24 mouse cellular contexts compared by ENCODE assay signal in the genomic region with DNA sequence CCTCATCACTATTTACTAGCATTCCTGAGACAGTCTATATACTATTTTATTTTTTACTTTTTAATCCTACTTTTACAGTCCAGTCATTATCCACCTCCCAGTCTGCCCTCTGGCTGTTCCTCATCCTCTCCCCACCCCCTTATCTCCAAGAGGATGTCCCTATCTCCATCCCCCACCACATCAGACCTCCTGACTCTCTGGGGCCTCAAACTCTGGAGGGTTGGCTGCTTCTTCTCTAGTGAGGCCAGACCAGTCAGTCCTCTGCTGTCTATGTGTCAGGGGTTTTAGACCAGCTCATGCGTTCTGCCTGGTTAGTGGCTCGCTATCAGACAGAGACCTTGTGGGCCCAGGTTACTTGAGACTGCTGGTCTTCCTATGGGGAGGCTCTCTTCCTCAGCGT.
DNase-seq lines count a peak whose midpoint lies in the region; ATAC-seq lines count a peak whose summit lies in the region.
"Had no signal": no experiment of that assay in that cellular context is flagged by ENCODE, and none has a peak within 500 bp of the region (broad histone marks: within the 10 kb centered on the region; RNA-seq: fewer than 3 reads in every experiment).

No protein-coding gene starts in this region.

- H3K4me1 ChIP-seq in kidney, embryonic 14.5 days (ENCODE audit: control insufficient read depth, insufficient read depth, low read length), result no peaks in the 10 kb centered on the region
- 0 out of 2 replicates have a peak, but pooled peaks cover 5% of the 10 kb centered on the region for H3K4me1 ChIP-seq in kidney, embryonic 16.5 days (ENCODE audit: insufficient read depth, low read length)
- no peaks in the 10 kb centered on the region for H3K4me1 ChIP-seq in hindbrain, embryonic 10.5 days (replicated peaks)
- H3K4me1 ChIP-seq: embryonic facial prominence, embryonic 13.5 days; embryonic facial prominence, embryonic 15.5 days; forebrain, embryonic 10.5 days had no signal

- no peak overlapping the region for H3K4me2 ChIP-seq in kidney, embryonic 14.5 days (replicated peaks; ENCODE audit: low read depth, low read length)
- H3K4me2 ChIP-seq in kidney, embryonic 16.5 days (replicated peaks; ENCODE audit: low read depth, low read length), result no peak overlapping the region
- H3K4me2 ChIP-seq: embryonic facial prominence, embryonic 13.5 days; embryonic facial prominence, embryonic 15.5 days had no signal

- no peaks in the 10 kb centered on the region for H3K9me3 ChIP-seq in kidney, embryonic 14.5 days (ENCODE audit: control insufficient read depth, low read length)
- H3K9me3 ChIP-seq in kidney, embryonic 16.5 days (ENCODE audit: low read length), result no peaks in the 10 kb centered on the region
- no peaks in the 10 kb centered on the region for H3K9me3 ChIP-seq in hindbrain, embryonic 10.5 days
- H3K9me3 ChIP-seq: embryonic facial prominence, embryonic 13.5 days; embryonic facial prominence, embryonic 15.5 days; forebrain, embryonic 10.5 days had no signal

- H3K27ac ChIP-seq in kidney, embryonic 14.5 days (ENCODE audit: low read depth, low read length), result peak overlapping the region; percentile 37; the same call in 1 of the 2 replicates
- H3K27ac ChIP-seq in kidney, embryonic 16.5 days (ENCODE audit: low read length), result 0 out of 2 replicates have a peak overlapping the region, but pooled peaks have one; percentile 38
- H3K27ac ChIP-seq in hindbrain, embryonic 10.5 days, result no peak overlapping the region
- H3K27ac ChIP-seq: embryonic facial prominence, embryonic 13.5 days; embryonic facial prominence, embryonic 15.5 days; forebrain, embryonic 10.5 days had no signal

- DNase-seq in kidney, adult 8-10 months, result no peak
- no peak for DNase-seq in kidney, postnatal 36 days
- no peak for DNase-seq in hindbrain, embryonic 10.5 days (ENCODE audit: low spot score)
- DNase-seq: adrenal gland, adult 8-10 months; adrenal gland, postnatal 14 days; adrenal gland, postnatal 36 days; cerebellum, adult 11-12 months; cerebellum, adult 2 months; cerebellum, adult 9-10 months; cerebellum, postnatal 10 days; cerebellum, postnatal 25 days; embryo, embryonic 11 days had no signal

- H3K36me3 ChIP-seq in kidney, embryonic 14.5 days (ENCODE audit: control insufficient read depth, insufficient read depth, low read length), result no peaks in the 10 kb centered on the region
- H3K36me3 ChIP-seq in kidney, embryonic 16.5 days (ENCODE audit: insufficient read depth, low read length), result no peaks in the 10 kb centered on the region
- H3K36me3 ChIP-seq in hindbrain, embryonic 10.5 days, result no peaks in the 10 kb centered on the region
- H3K36me3 ChIP-seq: embryonic facial prominence, embryonic 13.5 days; embryonic facial prominence, embryonic 15.5 days; forebrain, embryonic 10.5 days had no signal

- no peak overlapping the region for H3K4me3 ChIP-seq in kidney, embryonic 14.5 days (ENCODE audit: low read length)
- H3K4me3 ChIP-seq in kidney, embryonic 16.5 days (ENCODE audit: low read length), result no peak overlapping the region
- H3K4me3 ChIP-seq in hindbrain, embryonic 10.5 days, result no peak overlapping the region
- H3K4me3 ChIP-seq: embryonic facial prominence, embryonic 13.5 days; embryonic facial prominence, embryonic 15.5 days; erythroblast, embryonic 14.5 days; forebrain, embryonic 10.5 days had no signal

- H3K9ac ChIP-seq in kidney, embryonic 14.5 days (ENCODE audit: low read depth, low read length), result no peak overlapping the region
- H3K9ac ChIP-seq in kidney, embryonic 16.5 days (replicated peaks; ENCODE audit: low read length), result no peak overlapping the region
- H3K9ac ChIP-seq: embryonic facial prominence, embryonic 13.5 days; embryonic facial prominence, embryonic 15.5 days had no signal

- no peaks in the 10 kb centered on the region for H3K27me3 ChIP-seq in kidney, embryonic 14.5 days (ENCODE audit: control insufficient read depth, insufficient read depth, low read length)
- no peaks in the 10 kb centered on the region for H3K27me3 ChIP-seq in kidney, embryonic 16.5 days (ENCODE audit: insufficient read depth, low read length)
- no peaks in the 10 kb centered on the region for H3K27me3 ChIP-seq in hindbrain, embryonic 10.5 days (ENCODE audit: insufficient read depth, poor library complexity, severe bottlenecking)
- H3K27me3 ChIP-seq: embryonic facial prominence, embryonic 13.5 days; embryonic facial prominence, embryonic 15.5 days; Patski had no signal

- WGBS in kidney, embryonic 14.5 days, result 44% methylated on average over 3 of the region's 3 CpGs
- WGBS in kidney, embryonic 16.5 days, result 54% methylated on average over 3 of the region's 3 CpGs
- WGBS in hindbrain, embryonic 10.5 days, result 88% methylated on average over 3 of the region's 3 CpGs

- 0 out of 2 replicates have a peak, but pooled peaks have one; percentile 60 for ATAC-seq in kidney, embryonic 14.5 days (ENCODE audit: low FRiP score, low TSS enrichment)
- peak; percentile 51; the same call in 1 of the 2 replicates for ATAC-seq in kidney, embryonic 16.5 days (ENCODE audit: low FRiP score, low TSS enrichment)
- peak; percentile 60 for ATAC-seq in common myeloid progenitor, adult 5-6 weeks (replicated peaks; ENCODE audit: low read depth, poor library complexity, severe bottlenecking)
- ATAC-seq in hematopoietic stem cell, adult 5-6 weeks (replicated peaks in 1 of 2; ENCODE audit: insufficient read depth in 1 of 2, low FRiP score in 2 of 2, low TSS enrichment in 1 of 2, low read depth in 1 of 2, poor library complexity in 2 of 2, severe bottlenecking in 2 of 2), result 0 out of 4 replicates have a peak, but pooled peaks have one; percentile 25 to 29
- ATAC-seq: activated CD4-positive, CD25-positive, alpha-beta regulatory T cell, adult 4 months; forebrain, embryonic 14.5 days; forebrain, embryonic 16.5 days; Patski had no signal
